Mouse (Mus musculus) stomach, postnatal 0 days (tissue): Measurements from ENCODE around the gene Mblac1. TPM values are rescaled to one million over a fixed set of nuclear protein-coding genes. Genes with fewer than 3 reads are reported as not detected.
A peak's percentile ranks its signal among the peaks of the same experiment; 100 is the strongest.

Experiments used
- ATAC-seq: fragments of 200-750 bp; cut with Nextera tagmentation; 2 replicates; pipeline ENCODE4 v1.8.0; 2017; ENCODE audit not compliant: low FRiP score, low TSS enrichment
- DNase-seq: peaks from one replicate; pipeline ENCODE4 v3.0.0-alpha.2; 2016; ENCODE audit warnings: low spot score
- H3K27ac ChIP-seq: fragments of 300-500 bp; sonication (generic); replicated peaks from 2 replicates; pipeline ENCODE4 v1.5.1; 2014; ENCODE audit warnings: mild to moderate bottlenecking, control low read depth
- H3K27me3 ChIP-seq: fragments of 300-500 bp; sonication (generic); 2 replicates; pipeline ENCODE4 v1.6.1; 2014; ENCODE audit warnings: low read length; ENCODE audit not compliant: control insufficient read depth, insufficient read depth
- H3K36me3 ChIP-seq: fragments of 300-500 bp; sonication (generic); 2 replicates; pipeline ENCODE4 v1.6.1; 2014; ENCODE audit warnings: low read length, mixed read lengths; ENCODE audit not compliant: control insufficient read depth, insufficient read depth
- H3K4me1 ChIP-seq: fragments of 300-500 bp; sonication (generic); replicated peaks from 2 replicates; pipeline ENCODE4 v1.6.1; 2014; ENCODE audit warnings: antibody characterized with exemption; ENCODE audit not compliant: control insufficient read depth, insufficient read depth
- H3K4me2 ChIP-seq: fragments of 300-500 bp; sonication (generic); replicated peaks from 2 replicates; pipeline ENCODE4 v1.6.1; 2014; ENCODE audit warnings: low read depth, mild to moderate bottlenecking, control low read depth, moderate library complexity
- H3K4me3 ChIP-seq: fragments of 300-500 bp; sonication (generic); 2 replicates; pipeline ENCODE4 v1.5.1; 2014; ENCODE audit warnings: low read depth, low read length, control low read depth
- H3K9ac ChIP-seq: fragments of 300-500 bp; sonication (generic); 2 replicates; pipeline ENCODE4 v1.6.1; 2014; ENCODE audit warnings: mild to moderate bottlenecking, low read length, control low read depth, mixed read lengths
- H3K9me3 ChIP-seq: fragments of 300-500 bp; sonication (generic); 2 replicates; pipeline ENCODE4 v1.6.1; 2016; ENCODE audit warnings: low read length; ENCODE audit not compliant: control insufficient read depth
- CTCF ChIP-seq: IDR thresholded peaks from 2 replicates; pipeline ENCODE4 v1.5.1; 2016; ENCODE audit warnings: antibody characterized with exemption, low read depth, mild to moderate bottlenecking, moderate library complexity
- EP300 ChIP-seq: optimal IDR thresholded peaks from 2 replicates; pipeline ENCODE3; 2016; ENCODE audit warnings: antibody characterized with exemption
- WGBS: fragments of 180-500 bp; shearing (Covaris S2); extraction: QIAGEN DNeasy Blood & Tissue Kit; methylation state at CpG from one replicate; pipeline ENCODE4 v1.1.7; 2014; 5-methylcytosine and 5-hydroxymethylcytosine counted together
- polyA plus RNA-seq: library from polyadenylated mRNA; unstranded; fragments of >200 nt; fragmentation: Nextera tagmentation; extraction: Ambion mirVana; gene quantifications from 2 replicates; pipeline ENCODE4 v1.2.1, GENCODE M21; 2015

The Mblac1 gene
- polyA plus RNA-seq, 1 experiment from 2014 or later: 7.0 TPM

GRCm38 (mm10) chr5:138163046-138163445 is 31.1 kb upstream of the Mblac1 start:
- Histone ChIP-seq H3K9ac (no peak overlapping the region), H3K27me3 (no peaks in the 10 kb centered on the region), H3K4me2 (no peak overlapping the region), H3K9me3 (no peaks in the 10 kb centered on the region), H3K36me3 (peaks cover 32% of the 10 kb centered on the region), H3K27ac (no peak overlapping the region), H3K4me1 (0 out of 2 replicates have a peak, but pooled peaks cover 3% of the 10 kb centered on the region), H3K4me3 (no peak overlapping the region)
- no peak for DNase-seq
- 47% methylated on average over 6 of the region's 6 CpGs for WGBS
- no peak for TF ChIP-seq CTCF
- TF ChIP-seq EP300: no peak
- no peak for ATAC-seq

- H3K4me3 ChIP-seq: no peak overlapping the region
- H3K9ac ChIP-seq: no peak overlapping the region
- no peak for TF ChIP-seq EP300
- no peak for TF ChIP-seq CTCF
- DNase-seq (no peak), ATAC-seq (no peak)
- H3K4me2 ChIP-seq: no peak overlapping the region
- H3K27me3 ChIP-seq: no peaks in the 10 kb centered on the region
- H3K4me1 ChIP-seq: 0 out of 2 replicates have a peak, but pooled peaks cover 3% of the 10 kb centered on the region
- no peak overlapping the region for H3K27ac ChIP-seq
- no peaks in the 10 kb centered on the region for H3K9me3 ChIP-seq
- WGBS: 68% methylated on average over 10 of the region's 10 CpGs
- peaks cover 36% of the 10 kb centered on the region for H3K36me3 ChIP-seq
These were observed 30.5 kb upstream of the Mblac1 start for GRCm38 (mm10) chr5:138163610-138164009.

- ATAC-seq: no peak
- TF ChIP-seq EP300: no peak
- 78% methylated on average over 8 of the region's 8 CpGs for WGBS
- Histone ChIP-seq H3K4me1 (0 out of 2 replicates have a peak, but pooled peaks cover 3% of the 10 kb centered on the region), H3K4me2 (no peak overlapping the region), H3K27me3 (no peaks in the 10 kb centered on the region), H3K9me3 (no peaks in the 10 kb centered on the region), H3K36me3 (peaks cover 36% of the 10 kb centered on the region), H3K27ac (no peak overlapping the region), H3K9ac (no peak overlapping the region), H3K4me3 (no peak overlapping the region)
- DNase-seq: no peak
These were observed 28.5 kb upstream of the Mblac1 start for GRCm38 (mm10) chr5:138165594-138165993.

- peak overlapping the region; percentile 65 for H3K4me3 ChIP-seq
- DNase-seq (peak; percentile 98), ATAC-seq (peak; percentile 92)
- no peaks in the 10 kb centered on the region for H3K27me3 ChIP-seq
- peaks cover 18% of the 10 kb centered on the region for H3K36me3 ChIP-seq
- peak overlapping the region; percentile 68 for H3K9ac ChIP-seq
- H3K27ac ChIP-seq: peak overlapping the region; percentile 91
- no peaks in the 10 kb centered on the region for H3K4me1 ChIP-seq
- H3K4me2 ChIP-seq: peak overlapping the region; percentile 97
- TF ChIP-seq CTCF (peak; percentile 44; the same call in 1 of the 2 replicates), EP300 (peak; percentile 94)
- WGBS: under 1% methylated on average over 47 of the region's 47 CpGs
- no peaks in the 10 kb centered on the region for H3K9me3 ChIP-seq
These were observed 23.1 kb upstream of the Mblac1 start for GRCm38 (mm10) chr5:138170936-138171561.

GRCm38 (mm10) chr5:138171695-138172491 is 22.2 kb upstream of the Mblac1 start, which contains the start of the genes Ap4m1 and Mcm7:
Ap4m1 (plus strand) TSS chr5:138172002.
Mcm7 (minus strand) TSS chr5:138172422.
- Histone ChIP-seq H3K36me3 (peaks cover 18% of the 10 kb centered on the region), H3K9me3 (no peaks in the 10 kb centered on the region), H3K27ac (peak within 1 kb of the TSS; percentile 91), H3K4me1 (no peaks in the 10 kb centered on the region), H3K4me3 (peak within 1 kb of the TSS; percentile 65), H3K4me2 (peak within 1 kb of the TSS; percentile 97), H3K9ac (peak within 1 kb of the TSS; percentile 73), H3K27me3 (no peaks in the 10 kb centered on the region)
- WGBS: under 1% methylated on average over 54 of the region's 54 CpGs
- ATAC-seq (peak; percentile 91), DNase-seq (peak; percentile 98)
- no peak for TF ChIP-seq EP300
- peak; percentile 55 for TF ChIP-seq CTCF

- Histone ChIP-seq H3K9ac (no peak overlapping the region), H3K4me3 (no peak overlapping the region), H3K27me3 (no peaks in the 10 kb centered on the region), H3K9me3 (no peaks in the 10 kb centered on the region), H3K27ac (no peak overlapping the region), H3K4me2 (no peak overlapping the region), H3K4me1 (no peaks in the 10 kb centered on the region), H3K36me3 (peaks cover 22% of the 10 kb centered on the region)
- ATAC-seq (no peak), DNase-seq (no peak)
- TF ChIP-seq EP300 (no peak), CTCF (no peak)
- WGBS: 75% methylated on average over 3 of the region's 3 CpGs
These were observed 20.9 kb upstream of the Mblac1 start for GRCm38 (mm10) chr5:138173217-138173616.
